Comparison of ENCODE assay signal across 21 mouse cellular contexts in genomic region chr7:74632217-74632616, GRCm38 (mm10).
DNase-seq lines count a peak whose midpoint lies in the region; ATAC-seq and TF ChIP-seq lines count a peak whose summit lies in the region.
"Had no signal": no experiment of that assay in that cellular context is flagged by ENCODE, and none has a peak within 500 bp of the region (broad histone marks: within the 10 kb centered on the region; RNA-seq: fewer than 3 reads in every experiment).

No protein-coding gene starts in this region.

- H3K79me2 ChIP-seq in heart, adult 2 months (replicated peaks; ENCODE audit: control insufficient read depth, insufficient read depth, low read length) = no peaks in the 10 kb centered on the region

- H3K4me2 ChIP-seq in intestine, embryonic 15.5 days (replicated peaks) = no peak overlapping the region
- H3K4me2 ChIP-seq in intestine, postnatal 0 days (replicated peaks; ENCODE audit: low read depth) = no peak overlapping the region
- no peak overlapping the region for H3K4me2 ChIP-seq in intestine, embryonic 16.5 days (ENCODE audit: low read depth, low read length)

- intact Hi-C loops in heart, adult 2 months (cut with DNase I) = no loop called here

- no peaks in the 10 kb centered on the region for H3K36me3 ChIP-seq in heart, adult 2 months (ENCODE audit: control insufficient read depth, insufficient read depth, low read length)
- no peaks in the 10 kb centered on the region for H3K36me3 ChIP-seq in intestine, embryonic 15.5 days
- no peaks in the 10 kb centered on the region for H3K36me3 ChIP-seq in intestine, postnatal 0 days (ENCODE audit: control insufficient read depth, insufficient read depth)
- no peaks in the 10 kb centered on the region for H3K36me3 ChIP-seq in intestine, embryonic 16.5 days (ENCODE audit: control insufficient read depth, insufficient read depth, low read length)
- H3K36me3 ChIP-seq: G1E had no signal

- TF ChIP-seq POLR2A in heart, adult 2 months (IDR thresholded peaks at IDR 0.05; ENCODE audit: insufficient read depth, low read depth, low read length) = no peak

- 88% methylated on average over 8 of the region's 8 CpGs for WGBS in heart, adult 2 months
- WGBS in intestine, embryonic 15.5 days = 87% methylated on average over 8 of the region's 8 CpGs
- WGBS in intestine, postnatal 0 days = 65% methylated on average over 8 of the region's 8 CpGs
- 83% methylated on average over 8 of the region's 8 CpGs for WGBS in intestine, embryonic 16.5 days

- peak; percentile 55 for ATAC-seq in intestine, embryonic 15.5 days
- ATAC-seq in intestine, postnatal 0 days = no peak
- ATAC-seq in intestine, embryonic 16.5 days = peak; percentile 80
- ATAC-seq: activated CD4-positive, CD25-positive, alpha-beta regulatory T cell, adult 4 months; CD4-positive, CD25-positive, alpha-beta regulatory T cell, adult 4 months; Patski had no signal

- DNase-seq in heart, adult 11 months = peak; percentile 42
- no peak for DNase-seq in heart, adult 2 months
- no peak for DNase-seq in urinary bladder, postnatal 25 days (ENCODE audit: low spot score)
- DNase-seq: adrenal gland, adult 2 months; adrenal gland, adult 8-10 months; adrenal gland, postnatal 10 days; adrenal gland, postnatal 14 days; adrenal gland, postnatal 25 days; adrenal gland, postnatal 36 days; B cell, adult 2 months; cerebellum, adult 11 months; cerebellum, adult 11-12 months; cerebellum, adult 18-20 months had no signal

- no peaks in the 10 kb centered on the region for H3K9me3 ChIP-seq in intestine, embryonic 15.5 days
- no peaks in the 10 kb centered on the region for H3K9me3 ChIP-seq in intestine, postnatal 0 days (ENCODE audit: control insufficient read depth)
- no peaks in the 10 kb centered on the region for H3K9me3 ChIP-seq in intestine, embryonic 16.5 days (ENCODE audit: control insufficient read depth, low read length)

- no peak for TF ChIP-seq CTCF in heart, adult 2 months (IDR thresholded peaks at IDR 0.05)
- TF ChIP-seq CTCF in intestine, postnatal 0 days (IDR thresholded peaks at IDR 0.05; ENCODE audit: low read depth) = no peak

- peaks cover 1% of the 10 kb centered on the region; the same call in 1 of the 2 replicates for H3K4me1 ChIP-seq in heart, adult 2 months (ENCODE audit: control insufficient read depth, insufficient read depth, low read length)
- H3K4me1 ChIP-seq in intestine, embryonic 15.5 days (replicated peaks) = no peaks in the 10 kb centered on the region
- no peaks in the 10 kb centered on the region for H3K4me1 ChIP-seq in intestine, postnatal 0 days (replicated peaks; ENCODE audit: control insufficient read depth, insufficient read depth, low read length)
- H3K4me1 ChIP-seq in intestine, embryonic 16.5 days (ENCODE audit: control insufficient read depth, insufficient read depth, low read length) = no peaks in the 10 kb centered on the region

- no peak for TF ChIP-seq EP300 in heart, adult 2 months (IDR thresholded peaks at IDR 0.05; ENCODE audit: insufficient read depth, low read depth, low read length)

- no peaks in the 10 kb centered on the region for H3K27me3 ChIP-seq in heart, adult 2 months (ENCODE audit: control insufficient read depth, insufficient read depth, low read length)
- H3K27me3 ChIP-seq in intestine, embryonic 15.5 days (replicated peaks) = no peaks in the 10 kb centered on the region
- no peaks in the 10 kb centered on the region for H3K27me3 ChIP-seq in intestine, postnatal 0 days (replicated peaks; ENCODE audit: control insufficient read depth, insufficient read depth, low read length)
- no peaks in the 10 kb centered on the region for H3K27me3 ChIP-seq in intestine, embryonic 16.5 days (replicated peaks; ENCODE audit: control insufficient read depth, insufficient read depth, low read length)
- H3K27me3 ChIP-seq: CH12.LX, Patski had no signal

- H3K9ac ChIP-seq in heart, adult 2 months (ENCODE audit: low read depth, low read length) = no peak overlapping the region
- no peak overlapping the region for H3K9ac ChIP-seq in intestine, embryonic 15.5 days
- no peak overlapping the region for H3K9ac ChIP-seq in intestine, postnatal 0 days (ENCODE audit: low read depth, low read length)
- H3K9ac ChIP-seq in intestine, embryonic 16.5 days (ENCODE audit: low read depth, low read length) = no peak overlapping the region

- H3K4me3 ChIP-seq in heart, adult 2 months = no peak overlapping the region
- H3K4me3 ChIP-seq in intestine, embryonic 15.5 days (replicated peaks) = no peak overlapping the region
- H3K4me3 ChIP-seq in intestine, postnatal 0 days (ENCODE audit: low read depth, low read length) = no peak overlapping the region
- no peak overlapping the region for H3K4me3 ChIP-seq in intestine, embryonic 16.5 days (ENCODE audit: low read length)

- H3K27ac ChIP-seq in heart, adult 2 months = no peak overlapping the region
- H3K27ac ChIP-seq in intestine, embryonic 15.5 days = no peak overlapping the region
- H3K27ac ChIP-seq in intestine, postnatal 0 days (ENCODE audit: low read depth, low read length) = no peak overlapping the region
- no peak overlapping the region for H3K27ac ChIP-seq in intestine, embryonic 16.5 days (ENCODE audit: low read length)
